Mouse (Mus musculus): Measurements from ENCODE around the gene Ltv1. TPM values are rescaled to one million over a fixed set of nuclear protein-coding genes. Genes with fewer than 3 reads are reported as not detected.

Ltv1 gene
- polyA plus RNA-seq, 1 experiment from 2014 or later = 37.3 TPM

DNA sequence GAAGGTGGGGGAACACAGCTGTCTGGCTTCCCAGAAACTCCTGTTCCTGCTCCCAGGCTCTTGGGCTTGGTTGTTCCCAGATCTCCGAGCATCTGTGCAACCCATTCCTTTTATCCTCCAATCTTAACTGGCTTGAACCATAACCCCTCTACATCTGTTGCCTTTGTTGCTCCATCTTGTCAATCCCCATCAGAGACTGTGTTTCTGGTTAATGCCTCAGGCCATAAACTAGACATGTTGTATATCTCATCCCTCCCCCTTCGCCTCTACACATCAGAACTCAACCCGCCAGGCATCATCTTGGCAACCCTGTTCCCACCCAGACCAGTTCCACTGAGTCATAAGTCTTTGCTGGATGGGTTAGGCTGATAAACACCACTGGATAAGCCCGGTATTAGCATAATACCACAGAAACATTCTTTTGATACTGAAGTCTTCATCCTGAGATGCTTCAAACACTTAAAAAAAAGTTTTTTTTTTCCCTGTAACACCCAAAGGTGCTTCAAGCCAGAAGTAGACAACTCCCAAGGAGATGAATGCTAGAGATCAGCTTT lies 40.1 kb downstream of the Ltv1 start:
- Histone ChIP-seq H3K27ac (ENCODE audit: low read depth, low read length) (no peak overlapping the region), H3K9ac (ENCODE audit: low read length) (no peak overlapping the region), H3K4me2 (ENCODE audit: low read length) (no peak overlapping the region), H3K27me3 (replicated peaks; ENCODE audit: control insufficient read depth, insufficient read depth, low read length) (no peaks in the 10 kb centered on the region), H3K4me1 (ENCODE audit: control insufficient read depth, insufficient read depth, low read length) (no peaks in the 10 kb centered on the region), H3K4me3 (ENCODE audit: low read depth, low read length) (no peak overlapping the region), H3K36me3 (ENCODE audit: control insufficient read depth, insufficient read depth, low read length) (no peaks in the 10 kb centered on the region), H3K9me3 (replicated peaks; ENCODE audit: control insufficient read depth, low read length) (no peaks in the 10 kb centered on the region)
- DNase-seq (ENCODE audit: low spot score) (no peak), ATAC-seq (no peak)
- 97% methylated on average over 4 of the region's 4 CpGs for WGBS

GRCm38 (mm10) chr10:13151353-13151752 lies 41.6 kb downstream of the Ltv1 start:
- H3K9ac ChIP-seq (ENCODE audit: low read length) = no peak overlapping the region
- no peak for ATAC-seq
- DNase-seq (ENCODE audit: low spot score) = no peak
- no peaks in the 10 kb centered on the region for H3K27me3 ChIP-seq (replicated peaks; ENCODE audit: control insufficient read depth, insufficient read depth, low read length)
- H3K4me3 ChIP-seq (ENCODE audit: low read depth, low read length) = no peak overlapping the region
- no peak overlapping the region for H3K4me2 ChIP-seq (ENCODE audit: low read length)
- WGBS = 67% methylated on average over 5 of the region's 5 CpGs
- H3K4me1 ChIP-seq (ENCODE audit: control insufficient read depth, insufficient read depth, low read length) = no peaks in the 10 kb centered on the region
- no peaks in the 10 kb centered on the region for H3K9me3 ChIP-seq (replicated peaks; ENCODE audit: control insufficient read depth, low read length)
- no peak overlapping the region for H3K27ac ChIP-seq (ENCODE audit: low read depth, low read length)
- no peaks in the 10 kb centered on the region for H3K36me3 ChIP-seq (ENCODE audit: control insufficient read depth, insufficient read depth, low read length)

DNA sequence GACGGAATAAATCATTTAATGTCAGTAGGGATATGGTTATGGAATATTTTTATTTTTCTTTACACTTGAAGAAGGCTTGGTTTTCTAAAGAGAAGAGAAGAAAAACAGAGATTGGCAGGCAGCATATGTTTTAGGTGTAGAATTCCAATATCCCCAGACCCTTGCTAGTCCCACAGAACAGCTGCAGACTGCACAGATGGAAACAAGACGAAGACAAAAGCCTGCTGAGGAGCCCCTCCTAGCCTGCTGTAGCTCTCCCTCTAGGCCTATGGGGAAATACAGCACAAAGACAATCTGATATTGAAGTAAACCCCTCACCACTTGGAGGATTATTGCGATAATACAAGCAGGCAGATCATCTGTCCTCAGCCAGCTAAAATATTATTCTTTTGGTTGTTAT lies 42.5 kb downstream of the Ltv1 start:
- H3K27ac ChIP-seq (ENCODE audit: low read depth, low read length) = no peak overlapping the region
- no peak overlapping the region for H3K4me3 ChIP-seq (ENCODE audit: low read depth, low read length)

DNA sequence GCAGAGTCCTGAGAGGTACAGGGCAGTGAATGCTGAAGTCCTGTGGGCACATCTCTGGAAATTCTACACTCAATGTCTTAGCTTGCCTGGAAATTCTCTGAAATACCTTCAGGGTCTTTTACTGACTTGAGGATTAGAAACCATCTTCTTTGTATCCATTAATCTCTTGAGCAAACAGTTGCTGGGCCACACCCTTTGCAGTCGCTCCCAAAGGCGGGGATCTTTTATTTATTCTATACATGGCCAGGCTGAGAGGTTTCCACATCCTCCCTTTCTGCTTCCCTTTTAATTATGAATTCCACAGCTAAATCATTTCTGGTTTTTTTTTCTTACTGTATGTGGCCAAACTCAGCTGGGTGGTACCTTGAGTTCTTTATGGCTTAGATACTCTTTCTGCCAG lies 52.5 kb downstream of the Ltv1 start:
- 89% methylated on average over 2 of the region's 2 CpGs for WGBS
- Histone ChIP-seq H3K4me2 (ENCODE audit: low read length) (no peak overlapping the region), H3K27me3 (replicated peaks; ENCODE audit: control insufficient read depth, insufficient read depth, low read length) (no peaks in the 10 kb centered on the region), H3K4me1 (ENCODE audit: control insufficient read depth, insufficient read depth, low read length) (no peaks in the 10 kb centered on the region), H3K36me3 (ENCODE audit: control insufficient read depth, insufficient read depth, low read length) (no peaks in the 10 kb centered on the region), H3K9me3 (replicated peaks; ENCODE audit: control insufficient read depth, low read length) (no peaks in the 10 kb centered on the region), H3K9ac (ENCODE audit: low read length) (no peak overlapping the region), H3K27ac (ENCODE audit: low read depth, low read length) (no peak overlapping the region), H3K4me3 (ENCODE audit: low read depth, low read length) (no peak overlapping the region)
- ATAC-seq (no peak), DNase-seq (ENCODE audit: low spot score) (no peak)

More for the DNA sequence above, 42.5 kb downstream of the Ltv1 start:
- DNase-seq (ENCODE audit: low spot score) (no peak), ATAC-seq (no peak)
- Histone ChIP-seq H3K4me1 (ENCODE audit: control insufficient read depth, insufficient read depth, low read length) (no peaks in the 10 kb centered on the region), H3K9me3 (replicated peaks; ENCODE audit: control insufficient read depth, low read length) (no peaks in the 10 kb centered on the region), H3K9ac (ENCODE audit: low read length) (no peak overlapping the region), H3K27me3 (replicated peaks; ENCODE audit: control insufficient read depth, insufficient read depth, low read length) (no peaks in the 10 kb centered on the region), H3K4me2 (ENCODE audit: low read length) (no peak overlapping the region), H3K36me3 (ENCODE audit: control insufficient read depth, insufficient read depth, low read length) (no peaks in the 10 kb centered on the region)
- WGBS = 71% methylated on average over 3 of the region's 3 CpGs

DNA sequence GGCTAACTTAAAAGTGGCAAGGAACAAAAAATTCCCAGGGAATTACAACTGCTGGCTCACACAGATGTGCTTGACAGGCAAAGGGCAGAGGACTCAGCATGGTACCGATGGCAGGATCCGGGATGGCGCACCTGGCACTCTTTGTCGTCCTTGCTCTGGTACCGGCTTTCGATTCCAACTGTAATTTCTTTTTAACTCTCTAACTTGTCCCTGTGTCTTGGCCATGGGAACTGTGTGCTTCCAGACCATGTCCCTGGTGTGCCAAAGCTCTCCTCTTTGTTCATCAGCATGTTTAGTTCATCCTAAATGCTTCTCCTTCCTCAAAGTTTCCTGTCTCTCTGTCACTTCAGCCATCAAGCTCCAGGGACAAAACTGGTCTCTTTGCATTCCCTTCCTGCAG lies 55.1 kb downstream of the Ltv1 start:
- WGBS = 95% methylated on average over 6 of the region's 6 CpGs
- no peak for ATAC-seq
- no peak for DNase-seq (ENCODE audit: low spot score)
- no peak overlapping the region for H3K4me3 ChIP-seq (ENCODE audit: low read depth, low read length)
- no peaks in the 10 kb centered on the region for H3K9me3 ChIP-seq (replicated peaks; ENCODE audit: control insufficient read depth, low read length)
- H3K36me3 ChIP-seq (ENCODE audit: control insufficient read depth, insufficient read depth, low read length) = no peaks in the 10 kb centered on the region
- H3K4me2 ChIP-seq (ENCODE audit: low read length) = no peak overlapping the region
- H3K27ac ChIP-seq (ENCODE audit: low read depth, low read length) = no peak overlapping the region
- H3K9ac ChIP-seq (ENCODE audit: low read length) = no peak overlapping the region
- no peaks in the 10 kb centered on the region for H3K27me3 ChIP-seq (replicated peaks; ENCODE audit: control insufficient read depth, insufficient read depth, low read length)
- H3K4me1 ChIP-seq (ENCODE audit: control insufficient read depth, insufficient read depth, low read length) = no peaks in the 10 kb centered on the region

DNA sequence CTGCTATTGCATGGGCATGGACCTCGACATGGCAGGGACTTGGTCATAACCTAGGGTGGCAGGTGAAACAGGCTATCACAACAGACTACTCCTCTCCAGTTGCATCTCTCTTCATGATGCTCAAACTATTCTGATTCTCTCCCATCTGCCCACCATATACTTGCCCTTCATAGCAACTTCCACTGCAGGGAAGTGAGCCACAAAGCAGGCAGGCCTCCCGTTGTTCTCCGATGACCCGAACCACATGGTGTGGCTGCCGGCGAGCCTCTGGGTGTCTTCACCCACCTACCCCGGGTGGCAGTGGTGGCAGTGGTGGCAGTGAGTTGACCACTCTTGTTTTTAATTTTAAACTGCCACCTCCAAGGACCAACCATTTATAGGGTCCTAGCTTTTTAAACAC lies 57.2 kb downstream of the Ltv1 start:
- WGBS = 93% methylated on average over 7 of the region's 7 CpGs
- Histone ChIP-seq H3K36me3 (ENCODE audit: control insufficient read depth, insufficient read depth, low read length) (no peaks in the 10 kb centered on the region), H3K27me3 (replicated peaks; ENCODE audit: control insufficient read depth, insufficient read depth, low read length) (no peaks in the 10 kb centered on the region), H3K4me1 (ENCODE audit: control insufficient read depth, insufficient read depth, low read length) (no peaks in the 10 kb centered on the region), H3K4me2 (ENCODE audit: low read length) (no peak overlapping the region), H3K27ac (ENCODE audit: low read depth, low read length) (no peak overlapping the region), H3K9ac (ENCODE audit: low read length) (no peak overlapping the region), H3K9me3 (replicated peaks; ENCODE audit: control insufficient read depth, low read length) (no peaks in the 10 kb centered on the region), H3K4me3 (ENCODE audit: low read depth, low read length) (no peak overlapping the region)
- DNase-seq (ENCODE audit: low spot score) = no peak
- ATAC-seq = no peak

- DNase-seq (ENCODE audit: low spot score) = no peak
- Histone ChIP-seq H3K27me3 (replicated peaks; ENCODE audit: control insufficient read depth, insufficient read depth, low read length) (no peaks in the 10 kb centered on the region), H3K27ac (ENCODE audit: low read depth, low read length) (no peak overlapping the region), H3K4me1 (ENCODE audit: control insufficient read depth, insufficient read depth, low read length) (no peaks in the 10 kb centered on the region), H3K4me2 (ENCODE audit: low read length) (no peak overlapping the region), H3K36me3 (ENCODE audit: control insufficient read depth, insufficient read depth, low read length) (no peaks in the 10 kb centered on the region), H3K9ac (ENCODE audit: low read length) (no peak overlapping the region), H3K9me3 (replicated peaks; ENCODE audit: control insufficient read depth, low read length) (no peaks in the 10 kb centered on the region), H3K4me3 (ENCODE audit: low read depth, low read length) (no peak overlapping the region)
- 95% methylated on average over 7 of the region's 7 CpGs for WGBS
- ATAC-seq = no peak
These were observed 57.7 kb downstream of the Ltv1 start for GRCm38 (mm10) chr10:13135276-13135675.

DNA sequence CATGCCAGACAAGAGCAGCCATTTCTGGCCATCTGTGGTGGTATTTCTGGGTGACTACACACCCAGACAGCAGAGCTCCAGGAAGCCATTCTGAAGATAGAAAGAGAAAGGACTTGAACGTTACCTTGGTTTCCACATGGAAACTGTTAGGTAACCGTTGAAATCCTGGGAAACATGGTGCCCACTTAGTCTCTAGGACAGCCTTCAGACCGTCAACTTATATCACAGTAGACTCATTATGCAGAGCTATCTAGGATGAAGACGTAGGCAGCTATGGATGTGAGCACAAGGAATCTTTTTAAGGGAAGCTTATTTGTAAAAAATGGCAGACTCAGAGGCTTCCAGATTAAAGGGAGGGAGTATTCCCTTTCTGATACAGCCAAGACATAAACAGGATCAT lies 59.1 kb downstream of the Ltv1 start:
- Histone ChIP-seq H3K4me3 (ENCODE audit: low read depth, low read length) (no peak overlapping the region), H3K4me2 (ENCODE audit: low read length) (no peak overlapping the region), H3K27me3 (replicated peaks; ENCODE audit: control insufficient read depth, insufficient read depth, low read length) (no peaks in the 10 kb centered on the region), H3K4me1 (ENCODE audit: control insufficient read depth, insufficient read depth, low read length) (no peaks in the 10 kb centered on the region), H3K9me3 (replicated peaks; ENCODE audit: control insufficient read depth, low read length) (no peaks in the 10 kb centered on the region), H3K36me3 (ENCODE audit: control insufficient read depth, insufficient read depth, low read length) (no peaks in the 10 kb centered on the region), H3K27ac (ENCODE audit: low read depth, low read length) (no peak overlapping the region), H3K9ac (ENCODE audit: low read length) (no peak overlapping the region)
- DNase-seq (ENCODE audit: low spot score) (no peak), ATAC-seq (no peak)
- 92% methylated on average over 4 of the region's 4 CpGs for WGBS

Data from forebrain, embryonic 14.5 days (tissue).